Mouse (Mus musculus) erythroblast, adult 5-6 weeks (primary cell): ENCODE data around the gene Slc35f3. TPM values are rescaled to one million over a fixed set of nuclear protein-coding genes. Genes with fewer than 3 reads are reported as not detected.
"Not testable (repeated sequence)": the region's sequence is repeated elsewhere in the genome, so short reads cannot be mapped to it uniquely, and the experiment has no call there.

Experiments used
- ATAC-seq: replicated peaks from 2 replicates; pipeline ENCODE4 v1.8.0; 2016; ENCODE audit warnings: moderate number of reproducible peaks, mild to moderate bottlenecking, moderate TSS enrichment, inconsistent platforms; ENCODE audit not compliant: poor library complexity, low FRiP score, severe bottlenecking
- total RNA-seq, 2 experiments: library from RNA; stranded (forward) in 1 of 2; stranded (reverse) in 1 of 2; fragments of 150-400 nt in 1 of 2; fragments of 200-764, 138-1000 nt in 1 of 2; gene quantifications; 2 replicates each; pipeline versions ENCODE4 v1.2.3 to v1.2.4; 2015 to 2017; ENCODE audit warnings: low replicate concordance in 2 of 2

The Slc35f3 gene
- total RNA-seq, 2 experiments from 2014 or later = not detected

- ATAC-seq = no peak
Observed at GRCm38 (mm10) chr8:126391541-126391940, 93.2 kb downstream of the Slc35f3 start.

- no peak for ATAC-seq
Observed at GRCm38 (mm10) chr8:126395386-126395785, 97.0 kb downstream of the Slc35f3 start.

GRCm38 (mm10) chr8:126395917-126396316 lies 97.6 kb downstream of the Slc35f3 start:
- ATAC-seq = no peak

- ATAC-seq = no peak
Observed at GRCm38 (mm10) chr8:126398349-126398748, 100.0 kb downstream of the Slc35f3 start.

- ATAC-seq = not testable (repeated sequence)
Observed at GRCm38 (mm10) chr8:126404550-126404949, 106.2 kb downstream of the Slc35f3 start.

GRCm38 (mm10) chr8:126405030-126405429 lies 106.7 kb downstream of the Slc35f3 start:
- ATAC-seq = no peak

- ATAC-seq = no peak
Observed at GRCm38 (mm10) chr8:126420834-126421233, 122.5 kb downstream of the Slc35f3 start.

GRCm38 (mm10) chr8:126422174-126422919 lies 124.0 kb downstream of the Slc35f3 start, which contains the start of gene Coa6:
Gene Coa6 (plus strand): TSS chr8:126422515.
- peak; percentile 98 for ATAC-seq

- ATAC-seq = peak; percentile 29
Observed at GRCm38 (mm10) chr8:126422920-126423300, 124.6 kb downstream of the Slc35f3 start.

- no peak for ATAC-seq
Observed at GRCm38 (mm10) chr8:126424163-126424562, 125.8 kb downstream of the Slc35f3 start.

- no peak for ATAC-seq
Observed at GRCm38 (mm10) chr8:126424946-126425345, 126.6 kb downstream of the Slc35f3 start.

- no peak for ATAC-seq
Observed at GRCm38 (mm10) chr8:126429635-126430034, 131.3 kb downstream of the Slc35f3 start.

GRCm38 (mm10) chr8:126433827-126434226 lies 135.5 kb downstream of the Slc35f3 start:
- no peak for ATAC-seq

- ATAC-seq = no peak
Observed at GRCm38 (mm10) chr8:126438937-126439336, 140.6 kb downstream of the Slc35f3 start.

Other genes with a start within 250 kb of the Slc35f3 start
- gene Coa6, start 124.0 kb downstream of the Slc35f3 start, total RNA-seq (2015; ENCODE audit: low replicate concordance) = 8.6 TPM in 1 of 2 replicates, not detected in the other
- gene Coa6, start 124.0 kb downstream of the Slc35f3 start, total RNA-seq (2017; ENCODE audit: low replicate concordance) = 2.9 and 8.1 TPM in 2 replicates
- gene Tarbp1, start 176.5 kb downstream of the Slc35f3 start, total RNA-seq (2015; ENCODE audit: low replicate concordance) = 0.84 and 3.1 TPM in 2 replicates
- gene Tarbp1, start 176.5 kb downstream of the Slc35f3 start, total RNA-seq (2017; ENCODE audit: low replicate concordance) = 0.98 and 1.4 TPM in 2 replicates